Mouse (Mus musculus) liver, postnatal 0 days (tissue): ENCODE results near the gene Slu7.
A peak's percentile ranks its signal among the peaks of the same experiment; 100 is the strongest.

ENCODE experiments used
- CTCF ChIP-seq: sonication (generic); IDR thresholded peaks from 2 replicates; pipeline ENCODE4 v1.5.1; 2016; ENCODE audit warnings: antibody characterized with exemption, low read depth
- EP300 ChIP-seq: IDR thresholded peaks from 2 replicates; pipeline ENCODE4 v1.6.1; 2016; ENCODE audit warnings: antibody characterized with exemption, low read depth, mild to moderate bottlenecking

DNA sequence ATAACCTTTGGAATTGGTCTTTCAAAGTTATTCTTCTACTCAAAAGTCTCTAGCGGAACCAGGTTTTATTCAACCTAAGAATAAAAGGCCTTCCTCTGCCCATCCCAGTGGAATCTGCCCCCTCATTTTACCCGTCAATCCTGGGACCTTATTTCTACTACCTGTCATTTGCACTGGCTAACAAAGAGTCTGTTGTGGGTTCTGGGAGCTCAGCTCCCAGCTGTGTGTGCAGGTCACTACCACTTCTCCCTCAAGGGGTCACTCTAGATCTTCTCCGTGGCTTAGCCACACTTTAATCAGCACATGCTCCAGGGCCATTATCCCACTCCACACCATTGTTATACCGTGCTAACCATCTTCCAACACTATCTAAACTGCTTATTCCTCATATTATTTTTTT is 34.2 kb upstream of the Slu7 start:
- peak; percentile 43; the same call in 1 of the 2 replicates for TF ChIP-seq CTCF
- no peak for TF ChIP-seq EP300
